Mouse (Mus musculus) MEL (cell line): ENCODE data around the gene Tbc1d7. TPM values are rescaled to one million over a fixed set of nuclear protein-coding genes. Genes with fewer than 3 reads are reported as not detected.

ENCODE experiments used
- DNase-seq: peaks from one replicate; pipeline ENCODE4 v3.0.0; 2011; ENCODE audit warnings: low read depth, low spot score
- H3K27ac ChIP-seq: 2 replicates; pipeline ENCODE4 v1.5.1; 2012; ENCODE audit warnings: low read depth, mild to moderate bottlenecking, control low read depth, low read length, moderate library complexity; ENCODE audit not compliant: control insufficient read depth
- H3K27me3 ChIP-seq, 2 experiments: fragments of 150-350 bp in 1 of 2; sonication (generic) in 1 of 2; 2 replicates each; pipeline ENCODE4 v1.6.1; 2012; ENCODE audit warnings: low read length in 2 of 2, mild to moderate bottlenecking in 2 of 2, improper control_type of control experiment in 1 of 2, moderate library complexity in 1 of 2; ENCODE audit not compliant: insufficient read depth in 2 of 2, control insufficient read depth in 1 of 2
- H3K36me3 ChIP-seq, 2 experiments: 2 replicates each; pipeline ENCODE4 v1.6.1; 2012 to 2014; ENCODE audit warnings: low read length in 2 of 2, improper control_type of control experiment in 1 of 2, inconsistent platforms in 1 of 2, mild to moderate bottlenecking in 1 of 2; ENCODE audit not compliant: insufficient read depth in 2 of 2, control insufficient read depth in 1 of 2
- H3K4me1 ChIP-seq, 2 experiments: fragments of 150-350 bp in 1 of 2; sonication (generic) in 1 of 2; 2 replicates each; pipeline ENCODE4 v1.6.1; 2012; ENCODE audit warnings: low read length in 2 of 2, improper control_type of control experiment in 1 of 2, mild to moderate bottlenecking in 1 of 2; ENCODE audit not compliant: insufficient read depth in 2 of 2, control insufficient read depth in 1 of 2
- H3K4me3 ChIP-seq, 2 experiments: fragments of 150-350 bp in 1 of 2; sonication (generic) in 1 of 2; 2 replicates each; pipeline ENCODE4 v1.5.1; 2012; ENCODE audit warnings: low read depth in 2 of 2, low read length in 2 of 2, mild to moderate bottlenecking in 2 of 2, moderate library complexity in 2 of 2, control low read depth in 1 of 2, improper control_type of control experiment in 1 of 2; ENCODE audit not compliant: control insufficient read depth in 1 of 2, insufficient read depth in 1 of 2
- H3K79me2 ChIP-seq: 2 replicates; pipeline ENCODE4 v1.6.1; 2012; ENCODE audit warnings: mild to moderate bottlenecking, low read length, moderate library complexity; ENCODE audit not compliant: control insufficient read depth, poor library complexity, insufficient read depth
- H3K9ac ChIP-seq: 2 replicates; pipeline ENCODE4 v1.6.1; 2012; ENCODE audit warnings: low read depth, mild to moderate bottlenecking, control low read depth, low read length, moderate library complexity; ENCODE audit not compliant: control insufficient read depth, poor library complexity, severe bottlenecking
- H3K9me3 ChIP-seq: fragments of 150-350 bp; sonication (generic); replicated peaks from 2 replicates; pipeline ENCODE4 v1.6.1; 2012; ENCODE audit warnings: mild to moderate bottlenecking, low read length, improper control_type of control experiment, moderate library complexity; ENCODE audit not compliant: insufficient read depth
- BHLHE40 ChIP-seq: IDR thresholded peaks from 2 replicates; pipeline ENCODE4 v1.6.1; 2012; ENCODE audit warnings: low read depth, mild to moderate bottlenecking, inconsistent platforms, low read length, improper control_type of control experiment, borderline replicate concordance
- CHD1 ChIP-seq: IDR thresholded peaks from 2 replicates; pipeline ENCODE4 v1.6.1; 2012; ENCODE audit warnings: low read depth, mild to moderate bottlenecking, inconsistent platforms, low read length, improper control_type of control experiment
- CTCF ChIP-seq, 3 experiments: IDR thresholded peaks in 2 of 3; conservative IDR thresholded peaks in 1 of 3; 2 replicates each; pipeline ENCODE4 v1.5.1; 2011 to 2012; ENCODE audit warnings: low read length in 3 of 3, low read depth in 2 of 3, mild to moderate bottlenecking in 2 of 3, improper control_type of control experiment in 1 of 3, inconsistent platforms in 1 of 3, mixed read lengths in 1 of 3, moderate library complexity in 1 of 3; ENCODE audit not compliant: control insufficient read depth in 1 of 3, insufficient read depth in 1 of 3, poor library complexity in 1 of 3, severe bottlenecking in 1 of 3
- ETS1 ChIP-seq: IDR thresholded peaks from 2 replicates; pipeline ENCODE4 v1.6.1; 2012; ENCODE audit warnings: low read depth, mild to moderate bottlenecking, inconsistent platforms, low read length, improper control_type of control experiment, moderate library complexity
- JUND ChIP-seq: IDR thresholded peaks from 2 replicates; pipeline ENCODE4 v1.6.1; 2011; ENCODE audit warnings: low read depth, mild to moderate bottlenecking, improper control_type of control experiment, low read length
- KAT2A ChIP-seq: conservative IDR thresholded peaks from 2 replicates; pipeline ENCODE4 v1.6.1; 2012; ENCODE audit warnings: low read depth, low read length, improper control_type of control experiment, inconsistent platforms
- MAZ ChIP-seq: IDR thresholded peaks from 2 replicates; pipeline ENCODE4 v1.6.1; 2012; ENCODE audit warnings: low read depth, mild to moderate bottlenecking, inconsistent platforms, low read length, improper control_type of control experiment
- MEF2A ChIP-seq: IDR thresholded peaks from 2 replicates; pipeline ENCODE4 v1.6.1; 2014; ENCODE audit warnings: low read depth, mild to moderate bottlenecking, inconsistent platforms, low read length, improper control_type of control experiment; ENCODE audit not compliant: poor library complexity, insufficient replicate concordance, severe bottlenecking; ENCODE audit errors: extremely low read depth
- MXI1 ChIP-seq: IDR thresholded peaks from 2 replicates; pipeline ENCODE4 v1.6.1; 2011; ENCODE audit warnings: mild to moderate bottlenecking, low read depth, low read length, improper control_type of control experiment
- SMC3 ChIP-seq: IDR thresholded peaks from 2 replicates; pipeline ENCODE4 v1.6.1; 2011; ENCODE audit warnings: low read depth, low read length, improper control_type of control experiment
- TAL1 ChIP-seq: IDR thresholded peaks from 2 replicates; pipeline ENCODE4 v1.6.1; 2012; ENCODE audit warnings: mild to moderate bottlenecking, inconsistent platforms, low read length, moderate library complexity, mixed read lengths
- TBP ChIP-seq: IDR thresholded peaks from 2 replicates; pipeline ENCODE4 v1.8.0; 2011; ENCODE audit warnings: low read depth, low read length, improper control_type of control experiment
- TCF12 ChIP-seq: IDR thresholded peaks from 2 replicates; pipeline ENCODE4 v1.6.1; 2014; ENCODE audit warnings: low read depth, mild to moderate bottlenecking, inconsistent platforms, low read length, improper control_type of control experiment, moderate library complexity
- USF1 ChIP-seq: IDR thresholded peaks from 2 replicates; pipeline ENCODE4 v1.6.1; 2014; ENCODE audit warnings: low read depth, mild to moderate bottlenecking, inconsistent platforms, low read length, improper control_type of control experiment, moderate library complexity
- USF2 ChIP-seq, 2 experiments: IDR thresholded peaks; 2 replicates each; pipeline ENCODE4 v1.6.1; 2011 to 2012; ENCODE audit warnings: improper control_type of control experiment in 2 of 2, low read length in 2 of 2, borderline replicate concordance in 1 of 2, inconsistent platforms in 1 of 2, low read depth in 1 of 2, mild to moderate bottlenecking in 1 of 2; ENCODE audit not compliant: insufficient read depth in 1 of 2
- ZNF384 ChIP-seq: IDR thresholded peaks from 2 replicates; pipeline ENCODE4 v1.6.1; 2012; ENCODE audit warnings: low read depth, mild to moderate bottlenecking, inconsistent platforms, low read length, improper control_type of control experiment
- polyA plus RNA-seq, 2 experiments: library from polyadenylated mRNA; stranded (reverse) in 1 of 2; unstranded in 1 of 2; fragments of >175 nt in 1 of 2; fragments of >200 nt in 1 of 2; gene quantifications; 2 replicates each; pipeline versions ENCODE4 v1.2.1 to v1.2.4; 2012; ENCODE audit warnings: low replicate concordance in 2 of 2, low read depth in 1 of 2; ENCODE audit not compliant: insufficient read length in 2 of 2, insufficient read depth in 1 of 2, missing spikeins in 1 of 2
- total RNA-seq: library from RNA; depleted of rRNA; stranded (reverse); fragments of 300-350 nt; gene quantifications from 2 replicates; pipeline ENCODE4 v1.2.3, GENCODE M21; 2012

Gene Tbc1d7
- total and polyA plus RNA-seq, 3 experiments = 11.6 to 29.4 TPM; not detected in 1

DNA sequence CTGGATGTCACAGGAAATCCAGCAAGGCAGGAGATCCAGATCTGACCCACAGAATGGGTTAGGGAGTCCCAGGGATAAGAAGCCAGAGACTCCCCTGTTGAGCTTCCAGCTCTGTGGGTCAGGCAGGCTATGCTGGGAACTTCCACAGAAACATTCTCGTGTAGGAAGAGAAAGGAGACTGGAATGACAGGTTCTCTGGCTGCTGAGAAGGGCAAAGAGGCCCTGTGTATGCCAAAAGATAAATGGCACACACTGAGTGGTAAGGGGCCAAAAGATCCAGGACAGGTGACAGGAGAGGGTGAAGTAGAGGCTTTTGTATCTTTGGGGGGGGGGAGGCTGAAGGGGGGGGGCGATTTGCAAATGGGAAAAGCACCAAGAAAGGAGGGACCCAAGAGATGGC is 20.0 kb upstream of the Tbc1d7 start:
- no peak for TF ChIP-seq CHD1
- no peak for TF ChIP-seq KAT2A
- TF ChIP-seq MEF2A = no peak
- no peak for TF ChIP-seq JUND
- TF ChIP-seq USF1 = no peak
- TF ChIP-seq MAZ = no peak
- TF ChIP-seq ZNF384 = no peak
- TF ChIP-seq ETS1 = no peak
- TF ChIP-seq USF2 (IDR thresholded peaks at IDR 0.05; ENCODE audit: borderline replicate concordance in 1 of 2, insufficient read depth in 1 of 2, low read depth in 1 of 2, low read length in 2 of 2) = no peak
- TF ChIP-seq BHLHE40 = no peak
- no peak for TF ChIP-seq SMC3
- no peak for TF ChIP-seq TCF12
- TF ChIP-seq CTCF (IDR thresholded peaks at IDR 0.05 in 2 of 3, conservative IDR thresholded peaks at IDR 0.05 in 1 of 3; ENCODE audit: control insufficient read depth in 1 of 3, insufficient read depth in 1 of 3, low read depth in 2 of 3, low read length in 3 of 3, poor library complexity in 1 of 3, severe bottlenecking in 1 of 3) = no peak
- no peak for TF ChIP-seq TBP
- TF ChIP-seq MXI1 = no peak
- TF ChIP-seq TAL1 = no peak
- no peaks in the 10 kb centered on the region for H3K27me3 ChIP-seq
- H3K9ac ChIP-seq = no peak overlapping the region
- 0 out of 2 replicates have a peak overlapping the region, but pooled peaks have one; percentile 9 for H3K27ac ChIP-seq
- no peaks in the 10 kb centered on the region for H3K79me2 ChIP-seq
- no peak for DNase-seq
- H3K9me3 ChIP-seq = no peaks in the 10 kb centered on the region
- no peak overlapping the region for H3K4me3 ChIP-seq
- H3K4me1 ChIP-seq = peaks cover 9 to 32% of the 10 kb centered on the region in 2 experiments
- H3K36me3 ChIP-seq = peaks cover 0 to 30% of the 10 kb centered on the region in 2 experiments; a peak in 2 of 4 replicates

DNA sequence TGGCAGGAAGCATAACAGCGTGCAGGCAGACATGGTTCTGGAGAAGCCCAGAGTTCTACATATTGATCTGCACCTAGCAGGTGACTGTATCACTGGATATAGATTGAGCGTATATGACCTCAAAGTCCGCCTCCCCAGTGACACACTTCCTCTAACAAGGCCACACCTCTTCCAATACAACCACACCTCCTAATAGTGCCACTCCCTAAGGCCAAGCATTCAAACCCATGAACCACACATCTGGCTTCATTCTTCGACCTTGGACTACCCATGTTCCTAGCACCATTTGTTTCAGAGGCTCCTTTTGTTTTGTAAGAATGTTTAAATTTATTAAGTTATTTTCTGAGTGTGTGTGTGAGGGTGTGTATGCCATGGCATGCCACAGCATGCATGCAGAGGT is 16.4 kb upstream of the Tbc1d7 start:
- Histone ChIP-seq H3K79me2 (no peaks in the 10 kb centered on the region), H3K9ac (no peak overlapping the region), H3K4me1 (peaks cover 5 to 16% of the 10 kb centered on the region in 2 experiments), H3K27ac (no peak overlapping the region), H3K27me3 (no peaks in the 10 kb centered on the region), H3K36me3 (peaks cover 0 to 20% of the 10 kb centered on the region in 2 experiments; a peak in 2 of 4 replicates), H3K4me3 (no peak overlapping the region)
- DNase-seq = no peak
- TF ChIP-seq KAT2A = no peak
- TF ChIP-seq, all 39 proteins: peak for 0
- H3K9me3 ChIP-seq = no peaks in the 10 kb centered on the region
